Mouse (Mus musculus) left cerebral cortex, postnatal 4 days (tissue): ENCODE measurements around the gene Zpbp2. TPM values are rescaled to one million over a fixed set of nuclear protein-coding genes. Genes with fewer than 3 reads are reported as not detected.

Experiments
- DNase-seq: peaks from one replicate; pipeline ENCODE4 v3.0.0-alpha.2; 2022
- intact Hi-C: fragments of 180-260 bp; cut with DNase I; formaldehyde crosslinking; loops from one replicate; pipeline ENCODE4 v1.15.1; 2025
- total RNA-seq, 2 experiments: library from RNA; stranded (reverse); gene quantifications; 2 replicates each; pipeline ENCODE4 v1.2.3; 2021

Gene Zpbp2
- not detected for total RNA-seq

GRCm38 (mm10) chr11:98550975-98551828, at the start of gene Zpbp2:
TSS of gene Zpbp2 (plus strand) at chr11:98551097.
- intact Hi-C loops: no loop called here
- DNase-seq: peak; percentile 91

GRCm38 (mm10) chr11:98504926-98505325, 46.0 kb upstream of the Zpbp2 start:
- intact Hi-C loops: no loop called here
- DNase-seq: no peak

DNA sequence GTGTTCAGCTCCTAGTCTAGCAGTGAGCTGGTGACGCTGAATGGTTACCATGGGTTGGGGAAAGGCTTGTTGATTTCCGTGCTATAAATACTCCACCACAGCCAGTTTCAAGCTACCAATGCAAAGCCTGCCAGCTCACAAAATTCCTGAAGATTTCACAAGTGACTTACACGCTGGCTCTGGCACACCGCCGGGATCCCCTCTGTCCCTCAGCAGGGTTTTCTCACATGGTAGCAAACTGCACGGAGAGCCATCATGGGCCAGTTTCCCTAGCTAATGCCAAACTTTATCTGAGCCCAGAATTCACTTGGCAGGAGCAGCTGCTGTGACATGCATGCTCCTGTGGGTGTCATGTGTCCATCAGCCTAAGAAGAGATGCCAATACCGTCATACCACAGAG, 41.5 kb upstream of the Zpbp2 start:
- peak; percentile 80 for DNase-seq
- intact Hi-C loops: no loop called here

DNA sequence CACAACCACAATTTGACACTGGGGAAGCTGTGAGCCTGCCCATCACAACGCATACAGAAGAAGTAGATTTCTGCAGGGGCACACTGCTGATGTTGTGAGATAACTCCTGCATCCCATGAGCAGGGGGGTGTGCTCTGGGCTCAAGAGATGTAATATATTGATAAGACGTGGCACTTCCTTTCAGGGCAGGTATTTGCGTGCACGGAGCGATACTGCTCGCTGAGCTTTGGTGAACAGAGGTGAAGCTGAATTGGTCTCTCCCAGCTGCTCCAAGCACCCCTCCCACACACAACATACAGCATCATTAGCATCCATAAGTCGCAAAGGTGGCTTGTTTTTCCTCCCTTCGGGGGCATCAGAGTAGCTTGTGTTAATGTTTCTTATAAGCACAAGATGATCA, 40.8 kb upstream of the Zpbp2 start:
- DNase-seq: no peak
- intact Hi-C loops: no loop called here

DNA sequence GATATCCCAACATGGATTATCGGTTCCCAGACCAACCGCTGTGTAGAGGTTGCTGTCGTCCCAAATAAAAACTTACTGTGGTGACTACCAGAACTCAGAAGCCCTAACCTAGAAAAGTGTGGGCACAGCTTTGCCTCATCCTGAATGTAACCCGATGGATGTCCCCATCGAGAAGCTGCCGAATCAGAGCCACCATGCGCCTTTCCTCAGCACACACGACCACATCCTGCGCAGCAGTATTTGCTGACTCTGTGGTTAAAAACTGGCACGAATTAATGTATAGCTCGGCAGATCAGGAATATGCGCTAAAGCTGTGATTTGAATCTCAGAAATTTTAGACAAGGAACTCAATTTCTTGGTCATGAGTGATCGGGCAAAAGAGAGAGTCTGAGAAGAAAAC, 38.0 kb upstream of the Zpbp2 start:
- no peak for DNase-seq
- intact Hi-C loops: no loop called here

DNA sequence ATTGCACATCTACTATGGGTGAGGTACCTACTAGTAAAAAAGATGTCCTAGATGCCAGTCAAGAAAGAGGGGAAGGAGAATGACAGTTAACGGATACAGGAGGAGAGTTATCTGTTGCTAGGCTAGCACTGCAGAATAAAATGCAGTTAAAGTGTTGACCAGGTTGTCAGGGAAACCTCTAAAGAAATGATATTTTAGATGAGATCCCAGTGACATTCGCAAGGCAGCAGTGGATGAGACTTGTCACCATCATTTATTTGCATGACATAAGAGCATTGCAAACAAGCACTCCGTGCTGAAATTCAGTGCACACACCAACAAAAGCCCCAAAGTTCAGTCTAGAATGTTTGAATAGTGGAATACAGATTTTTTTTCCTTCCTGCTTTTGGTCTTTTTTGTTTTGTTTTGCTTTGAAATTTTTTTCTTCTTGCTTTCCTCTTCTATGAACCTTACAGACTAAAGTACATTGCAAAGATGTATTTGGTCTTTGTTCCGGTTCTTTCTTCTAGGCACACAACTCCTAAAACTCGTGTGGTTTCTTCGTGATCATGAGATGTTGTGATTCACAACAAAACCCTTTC, 37.5 kb upstream of the Zpbp2 start:
- intact Hi-C loops: no loop called here
- no peak for DNase-seq

GRCm38 (mm10) chr11:98520468-98520867, 30.4 kb upstream of the Zpbp2 start:
- DNase-seq: no peak
- intact Hi-C loops: no loop called here

DNA sequence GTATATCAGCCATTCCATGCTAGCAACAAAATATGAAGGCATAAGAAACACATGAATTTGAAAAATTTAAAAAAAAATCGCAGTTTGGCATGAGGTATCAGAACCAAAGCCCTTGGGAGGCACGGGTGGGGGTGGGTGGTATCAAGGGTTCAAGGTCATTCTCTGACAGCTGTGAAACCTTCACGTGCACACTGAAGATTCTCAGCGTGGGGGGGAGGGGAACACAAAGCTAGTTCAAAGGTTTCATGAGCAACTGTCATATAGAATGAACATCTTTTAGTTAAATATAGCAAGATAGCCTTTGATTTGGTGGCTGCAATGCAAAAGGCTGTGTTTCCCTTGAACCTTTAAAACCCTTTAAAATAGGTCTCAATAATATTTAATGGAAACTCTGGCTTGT, 25.8 kb upstream of the Zpbp2 start:
- intact Hi-C loops: no loop called here
- DNase-seq: no peak

GRCm38 (mm10) chr11:98526824-98527461, 24.0 kb upstream of the Zpbp2 start:
- DNase-seq: no peak
- intact Hi-C loops: no loop called here

- intact Hi-C loops: no loop called here
Observed at GRCm38 (mm10) chr11:98537480-98538034, 13.3 kb upstream of the Zpbp2 start.

DNA sequence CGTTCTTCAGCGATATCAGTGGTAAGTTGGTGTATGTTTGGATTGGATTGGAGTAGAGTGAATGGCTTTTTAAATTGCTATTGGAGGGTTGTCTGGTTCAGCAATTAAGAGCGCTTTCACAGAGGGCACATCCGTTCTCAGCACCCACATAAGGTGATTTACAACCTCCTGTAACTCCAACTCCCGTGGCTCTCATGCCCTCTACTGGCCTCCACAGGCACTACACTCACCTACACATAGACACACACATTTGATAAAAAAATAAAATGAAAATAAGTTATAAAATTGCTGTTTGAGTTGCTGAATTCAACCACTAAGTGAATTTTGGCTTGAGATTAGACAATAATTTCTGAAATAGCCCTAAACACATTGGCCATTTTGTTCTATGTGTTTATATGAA, 10.6 kb upstream of the Zpbp2 start:
- intact Hi-C loops: no loop called here
- DNase-seq: no peak

More at GRCm38 (mm10) chr11:98537480-98538034, 13.3 kb upstream of the Zpbp2 start:
- no peak for DNase-seq

DNA sequence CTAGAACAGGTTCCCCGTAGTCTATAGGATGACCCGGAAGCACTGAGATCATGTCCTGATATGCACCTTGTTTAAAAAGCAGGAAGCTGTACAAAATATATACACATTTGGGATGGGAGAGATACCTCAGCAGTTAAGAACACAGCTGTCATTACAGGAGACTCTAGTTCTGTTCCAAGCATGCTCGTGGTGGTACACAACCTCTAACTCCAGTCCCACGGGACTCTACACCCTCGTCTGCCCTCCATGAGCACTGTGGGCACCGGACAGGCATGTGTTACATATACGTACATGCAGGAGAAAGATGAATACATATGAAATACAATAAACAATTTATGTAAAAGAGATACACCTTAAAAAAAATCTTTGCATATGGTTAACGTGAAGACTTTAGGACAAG, 8.3 kb upstream of the Zpbp2 start:
- intact Hi-C loops: no loop called here
- no peak for DNase-seq

DNA sequence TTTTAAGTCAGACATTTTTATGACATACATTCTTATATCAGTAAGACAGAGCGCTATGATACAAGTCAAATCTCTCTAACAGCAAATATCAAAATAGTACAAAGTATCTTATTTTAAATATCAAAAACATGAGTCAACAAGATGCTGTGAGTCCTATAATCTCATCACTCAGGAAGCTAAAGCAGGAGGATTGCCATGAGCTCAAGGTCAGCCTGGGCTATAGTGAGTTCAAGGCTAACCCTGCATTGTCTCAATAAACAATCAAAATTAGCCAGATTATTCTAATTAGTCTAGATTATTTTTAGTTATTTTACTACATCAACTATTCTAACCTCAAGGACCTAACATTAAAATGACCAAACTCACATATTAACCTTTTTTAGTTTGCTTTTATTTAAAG, 7.5 kb upstream of the Zpbp2 start:
- intact Hi-C loops: no loop called here
- no peak for DNase-seq

DNA sequence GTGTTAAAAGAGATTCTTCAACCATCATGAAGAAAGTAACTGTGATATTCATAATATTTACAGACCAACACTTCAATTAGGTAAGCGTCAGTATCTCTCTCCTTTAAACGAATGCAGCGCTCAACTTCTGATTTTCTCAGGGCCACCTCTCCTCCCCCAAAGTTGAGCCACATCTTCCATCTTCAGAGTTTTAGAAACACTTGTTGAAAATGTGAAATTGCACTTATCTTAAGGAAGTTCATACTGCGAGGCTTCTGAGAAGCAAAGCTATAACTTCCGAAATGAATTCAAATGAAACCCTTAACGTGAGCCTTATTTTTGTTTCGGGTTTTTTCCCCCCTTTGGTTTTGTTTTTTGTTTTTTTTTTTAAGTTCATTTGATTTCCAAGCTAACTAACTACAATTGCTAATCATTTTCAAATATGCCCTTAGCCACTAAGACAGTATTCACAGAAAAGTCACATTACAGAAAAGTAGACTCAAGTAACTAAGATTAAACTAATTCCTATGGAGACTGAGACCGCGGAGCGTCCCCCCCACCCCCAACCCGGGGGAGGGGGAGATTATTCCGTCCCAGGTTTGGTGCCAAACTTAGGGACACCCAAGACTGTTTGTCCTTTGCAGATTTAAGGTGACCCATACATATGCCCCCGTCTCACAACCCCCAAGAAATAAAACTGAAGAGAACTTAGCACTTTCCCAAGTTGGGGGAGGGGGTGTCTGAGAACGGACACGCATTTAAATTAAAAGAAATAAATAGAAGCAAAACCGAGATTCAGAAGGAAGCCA, 5.8 kb upstream of the Zpbp2 start:
- DNase-seq: no peak
- intact Hi-C loops: no loop called here

DNA sequence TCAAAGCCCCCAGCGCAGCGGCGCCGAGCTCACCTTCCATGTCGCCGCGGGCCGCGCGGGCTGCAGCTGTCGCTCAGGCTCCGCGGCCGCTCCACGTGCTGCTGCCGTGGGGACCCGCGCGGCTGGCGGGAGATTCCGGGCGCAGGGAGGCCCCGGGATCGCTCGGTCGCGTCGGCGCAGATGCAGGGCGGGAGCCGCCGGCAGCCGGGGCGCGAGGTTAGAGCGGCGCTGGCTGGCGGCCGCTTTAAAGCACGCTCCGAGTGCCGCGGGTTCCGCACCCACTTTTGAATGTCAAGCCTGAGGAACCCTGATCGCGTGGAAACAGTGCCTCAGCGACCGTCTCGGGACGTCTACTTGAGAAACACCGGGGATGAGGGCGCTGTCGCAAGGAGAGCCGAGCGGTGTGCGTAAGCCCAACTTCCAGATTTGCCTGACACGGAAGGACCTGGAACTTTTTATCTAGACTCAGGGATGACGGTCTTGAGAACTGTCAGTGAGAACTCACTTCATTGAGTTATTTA, 5.1 kb upstream of the Zpbp2 start, which contains the start of gene Ikzf3:
Gene Ikzf3, minus strand, starts transcription at position 321 of the 521 bp plus-strand sequence.
- DNase-seq: no peak
- intact Hi-C loops: no loop called here

- intact Hi-C loops: no loop called here
- DNase-seq: no peak
Observed at GRCm38 (mm10) chr11:98546529-98547307, 4.2 kb upstream of the Zpbp2 start.

DNA sequence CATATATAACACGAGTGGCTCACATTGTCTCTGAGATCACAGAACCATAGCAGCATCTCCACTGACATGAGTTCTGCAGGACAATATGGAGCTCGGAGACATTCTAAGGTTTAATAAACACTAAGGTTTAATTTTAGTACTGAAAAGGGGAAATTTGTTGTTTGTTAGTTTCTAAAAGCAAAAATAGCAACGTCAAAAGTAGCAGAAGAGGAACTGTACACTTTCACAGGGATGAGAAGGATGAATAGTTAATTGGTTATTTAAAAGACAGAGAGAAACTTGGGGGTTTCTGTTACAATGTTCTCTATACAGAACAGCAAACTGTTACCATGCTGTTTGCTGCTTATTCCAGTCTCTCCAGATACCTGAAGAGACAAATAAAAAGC, 3.6 kb upstream of the Zpbp2 start:
- intact Hi-C loops: no loop called here
- no peak for DNase-seq

- intact Hi-C loops: no loop called here
- no peak for DNase-seq
Observed at GRCm38 (mm10) chr11:98549363-98549762, 1.5 kb upstream of the Zpbp2 start.

DNA sequence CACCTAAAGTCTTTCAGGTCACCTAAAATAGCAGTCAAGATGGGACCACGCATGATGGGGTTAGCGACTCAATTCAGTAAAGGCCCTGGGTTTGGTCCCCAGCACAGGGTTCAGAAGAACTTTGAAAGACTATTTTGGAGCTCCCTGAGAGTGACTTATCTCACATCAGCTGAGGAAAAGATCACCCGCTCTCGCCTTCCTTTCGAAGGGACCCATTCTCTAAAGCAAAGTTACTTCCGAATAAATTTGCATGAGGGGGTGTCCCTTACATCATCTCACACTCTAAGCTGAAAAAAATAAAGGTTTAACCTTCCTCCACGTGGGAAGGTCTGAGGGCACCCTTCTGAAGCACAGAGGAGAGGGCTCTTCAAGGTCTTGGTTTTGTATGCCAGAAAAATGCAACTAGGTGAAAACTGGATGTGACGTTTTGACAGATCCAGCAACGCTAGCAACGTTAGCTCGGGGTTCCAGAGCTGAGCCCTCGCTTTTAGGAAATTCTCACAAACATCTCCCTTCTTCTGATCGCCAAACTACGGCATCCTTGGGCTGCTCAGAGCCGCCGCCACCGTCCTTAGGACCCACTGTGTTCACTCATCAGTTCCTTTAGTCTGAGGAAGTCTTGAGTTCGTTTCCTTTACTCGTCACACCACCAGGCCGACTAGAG, 454 bp upstream of the Zpbp2 start:
- intact Hi-C loops: no loop called here

More for the DNA sequence above, 454 bp upstream of the Zpbp2 start:
- no peak for DNase-seq
